12 mouse cellular contexts compared by ENCODE assay signal in genomic region chr10:4430399-4430798, GRCm38 (mm10). TPM values are rescaled to one million over a fixed set of nuclear protein-coding genes. Genes with fewer than 3 reads are reported as not detected.
DNase-seq lines count a peak whose midpoint lies in the region; ATAC-seq and TF ChIP-seq lines count a peak whose summit lies in the region.
"Had no signal": no experiment of that assay in that cellular context is flagged by ENCODE, and none has a peak within 500 bp of the region (broad histone marks: within the 10 kb centered on the region; RNA-seq: fewer than 3 reads in every experiment).

No protein-coding gene starts in this region.

- H3K36me3 ChIP-seq in midbrain, embryonic 10.5 days: peaks cover 36% of the 10 kb centered on the region
- H3K36me3 ChIP-seq in midbrain, postnatal 0 days (ENCODE audit: insufficient read depth, low read length): peaks cover 13% of the 10 kb centered on the region; the same call in 1 of the 2 replicates

- no peak overlapping the region for H3K4me2 ChIP-seq in midbrain, postnatal 0 days (ENCODE audit: low read depth, low read length, poor library complexity, severe bottlenecking)

- H3K27me3 ChIP-seq in midbrain, embryonic 10.5 days (ENCODE audit: low read depth, poor library complexity, severe bottlenecking): no peaks in the 10 kb centered on the region
- no peaks in the 10 kb centered on the region for H3K27me3 ChIP-seq in midbrain, postnatal 0 days (ENCODE audit: insufficient read depth, low read length)
- H3K27me3 ChIP-seq: midbrain, embryonic 12.5 days had no signal

- peak overlapping the region; percentile 17; the same call in 1 of the 2 replicates for H3K4me3 ChIP-seq in midbrain, embryonic 10.5 days
- H3K4me3 ChIP-seq in midbrain, postnatal 0 days (ENCODE audit: low read depth, low read length): no peak overlapping the region

- 90% methylated on average over 8 of the region's 8 CpGs for WGBS in midbrain, embryonic 10.5 days
- 75% methylated on average over 8 of the region's 8 CpGs for WGBS in midbrain, postnatal 0 days

- no peaks in the 10 kb centered on the region for H3K9me3 ChIP-seq in midbrain, embryonic 10.5 days (replicated peaks)
- H3K9me3 ChIP-seq in midbrain, postnatal 0 days (ENCODE audit: low read length): no peaks in the 10 kb centered on the region
- H3K9me3 ChIP-seq: midbrain, embryonic 12.5 days had no signal

- DNase-seq in heart, adult 11 months: peak; percentile 92
- DNase-seq in heart, adult 8-10 months (ENCODE audit: low spot score): no peak
- DNase-seq in midbrain, embryonic 10.5 days (ENCODE audit: low spot score): no peak
- no peak for DNase-seq in midbrain, postnatal 0 days (ENCODE audit: low spot score)
- peak; percentile 21 for DNase-seq in induced T-regulatory cell, adult 2 months (ENCODE audit: low read depth)
- DNase-seq in cerebellum, adult 9-10 months: no peak
- no peak for DNase-seq in right cerebral cortex, postnatal 36 days (ENCODE audit: low spot score in 2 of 2)
- DNase-seq: adrenal gland, adult 2 months; right cerebral cortex, adult 18-20 months had no signal

- peaks cover 24% of the 10 kb centered on the region for H3K4me1 ChIP-seq in midbrain, embryonic 10.5 days
- peaks cover 3% of the 10 kb centered on the region; the same call in 1 of the 2 replicates for H3K4me1 ChIP-seq in midbrain, postnatal 0 days (ENCODE audit: insufficient read depth, low read length)

- no peak overlapping the region; the same call in 1 of the 2 replicates for H3K9ac ChIP-seq in midbrain, postnatal 0 days (replicated peaks; ENCODE audit: low read length, poor library complexity, severe bottlenecking)

- no peak overlapping the region for H3K27ac ChIP-seq in midbrain, embryonic 10.5 days (replicated peaks)
- no peak overlapping the region for H3K27ac ChIP-seq in midbrain, postnatal 0 days (ENCODE audit: low read depth, low read length)
- H3K27ac ChIP-seq: midbrain, embryonic 12.5 days had no signal

- no peak for ATAC-seq in midbrain, postnatal 0 days (ENCODE audit: low FRiP score)
- ATAC-seq in megakaryocyte progenitor cell, adult 5-6 weeks (replicated peaks; ENCODE audit: poor library complexity): peak; percentile 33
- ATAC-seq: CD4-positive, CD25-positive, alpha-beta regulatory T cell, adult 4 months had no signal

- no peak for TF ChIP-seq CTCF in midbrain, postnatal 0 days (IDR thresholded peaks at IDR 0.05)

RNA-seq across cellular contexts. Expression of gene Rmnd1, which starts 1.8 kb away (rescaled TPM):
- 10 to 100 TPM; 62.1 to 76.7 (median 69.4) TPM for total RNA-seq in heart, adult 8-10 months (2022)
- 48.9 and 49.4 TPM in 2 replicates for polyA plus RNA-seq in midbrain, embryonic 10.5 days (2016; fragmentation: Nextera tagmentation; extraction: Ambion mirVana)
- 20.1 and 23.2 TPM in 2 replicates for total RNA-seq in midbrain, postnatal 0 days (2014; rRNA removed)
- polyA plus RNA-seq in midbrain, postnatal 0 days (2015; fragmentation: Nextera tagmentation; extraction: Ambion mirVana): 24.6 and 25.5 TPM in 2 replicates
- 74.5 and 95.0 TPM in 2 replicates for total RNA-seq in megakaryocyte progenitor cell, adult 5-6 weeks (2015)
- total RNA-seq in megakaryocyte progenitor cell, adult 5-6 weeks (2017): 41.0 and 79.0 TPM in 2 replicates

RNA-seq across cellular contexts. Expression of gene Armt1, which starts 1.9 kb away (rescaled TPM):
- 10 to 100 TPM in 1 of 4 experiments, 1 to 10 TPM in 3; 7.8 to 11.7 (median 9.1) TPM for total RNA-seq in heart, adult 8-10 months (2022)
- polyA plus RNA-seq in midbrain, embryonic 10.5 days (2016; fragmentation: Nextera tagmentation; extraction: Ambion mirVana): 29.0 and 32.0 TPM in 2 replicates
- total RNA-seq in midbrain, postnatal 0 days (2014; rRNA removed): 12.8 and 16.5 TPM in 2 replicates
- 5.7 TPM in 2 replicates for polyA plus RNA-seq in midbrain, postnatal 0 days (2015; fragmentation: Nextera tagmentation; extraction: Ambion mirVana)
- total RNA-seq in megakaryocyte progenitor cell, adult 5-6 weeks (2015): 33.8 and 35.8 TPM in 2 replicates
- 36.9 and 52.4 TPM in 2 replicates for total RNA-seq in megakaryocyte progenitor cell, adult 5-6 weeks (2017)

RNA-seq across cellular contexts. Expression of gene Zbtb2, which starts 42.5 kb away (rescaled TPM):
- 1 to 10 TPM; 5.4 to 6.9 (median 5.7) TPM for total RNA-seq in heart, adult 8-10 months (2022)
- 21.3 and 21.7 TPM in 2 replicates for polyA plus RNA-seq in midbrain, embryonic 10.5 days (2016; fragmentation: Nextera tagmentation; extraction: Ambion mirVana)
- total RNA-seq in midbrain, postnatal 0 days (2014; rRNA removed): 17.7 and 18.5 TPM in 2 replicates
- polyA plus RNA-seq in midbrain, postnatal 0 days (2015; fragmentation: Nextera tagmentation; extraction: Ambion mirVana): 12.0 and 14.8 TPM in 2 replicates
- 15.5 and 17.5 TPM in 2 replicates for total RNA-seq in megakaryocyte progenitor cell, adult 5-6 weeks (2015)
- 10.7 and 11.9 TPM in 2 replicates for total RNA-seq in megakaryocyte progenitor cell, adult 5-6 weeks (2017)

RNA-seq across cellular contexts. Expression of gene Ccdc170, which starts 51.9 kb away (rescaled TPM):
- under 1 TPM; 0.16 to 0.34 (median 0.23) TPM for total RNA-seq in heart, adult 8-10 months (2022)
- 0.16 TPM in 1 of 2 replicates, not detected in the other for polyA plus RNA-seq in midbrain, embryonic 10.5 days (2016; fragmentation: Nextera tagmentation; extraction: Ambion mirVana)
- 0.52 and 1.5 TPM in 2 replicates for total RNA-seq in midbrain, postnatal 0 days (2014; rRNA removed)
- polyA plus RNA-seq in midbrain, postnatal 0 days (2015; fragmentation: Nextera tagmentation; extraction: Ambion mirVana): 0.47 and 0.48 TPM in 2 replicates
- 0.10 and 0.12 TPM in 2 replicates for total RNA-seq in megakaryocyte progenitor cell, adult 5-6 weeks (2015)
- 0.37 TPM in 1 of 2 replicates, not detected in the other for total RNA-seq in megakaryocyte progenitor cell, adult 5-6 weeks (2017)

Comparison
In these comparisons a context has a peak if more than half of its experiments do, and no peak if none do; other contexts are left out.
1. DNase-seq: peak in heart, adult 11 months (single experiment) and induced T-regulatory cell, adult 2 months (single experiment); none in heart, adult 8-10 months (single experiment), midbrain, embryonic 10.5 days (single experiment), midbrain, postnatal 0 days (single experiment), cerebellum, adult 9-10 months (single experiment) and right cerebral cortex, postnatal 36 days (0 of 2).